Mouse (Mus musculus) heart, embryonic 14.5 days (tissue): ENCODE results near the gene Gprin3. TPM values are rescaled to one million over a fixed set of nuclear protein-coding genes. Genes with fewer than 3 reads are reported as not detected.

ENCODE experiments used
- ATAC-seq: fragments of 200-750 bp; cut with Nextera tagmentation; 2 replicates; pipeline ENCODE4 v1.8.0; 2017; ENCODE audit warnings: low read depth, moderate TSS enrichment; ENCODE audit not compliant: insufficient number of reproducible peaks, insufficient read depth, low FRiP score
- H3K27ac ChIP-seq, 2 experiments: fragments of 200-500 bp in 1 of 2; fragments of 300-500 bp in 1 of 2; sonication (generic) in 1 of 2; replicated peaks in 1 of 2; 2 replicates each; pipeline ENCODE4 v1.5.1; 2012 to 2014; ENCODE audit warnings: low read depth in 2 of 2, low read length in 2 of 2, control low read depth in 1 of 2, mild to moderate bottlenecking in 1 of 2, mixed read lengths in 1 of 2; ENCODE audit not compliant: control insufficient read depth in 1 of 2, insufficient read depth in 1 of 2
- H3K27me3 ChIP-seq: fragments of 300-500 bp; sonication (generic); 2 replicates; pipeline ENCODE4 v1.6.1; 2014; ENCODE audit warnings: mild to moderate bottlenecking, low read length, control low read depth; ENCODE audit not compliant: control insufficient read depth, insufficient read depth
- H3K36me3 ChIP-seq: fragments of 300-500 bp; sonication (generic); 2 replicates; pipeline ENCODE4 v1.6.1; 2014; ENCODE audit warnings: mild to moderate bottlenecking, control low read depth, low read length, mixed read lengths; ENCODE audit not compliant: control insufficient read depth, insufficient read depth
- H3K4me1 ChIP-seq, 2 experiments: fragments of 200-500 bp in 1 of 2; fragments of 300-500 bp in 1 of 2; sonication (generic) in 1 of 2; 2 replicates each; pipeline ENCODE4 v1.6.1; 2012 to 2014; ENCODE audit warnings: low read length in 2 of 2, control low read depth in 1 of 2, mixed read lengths in 1 of 2; ENCODE audit not compliant: control insufficient read depth in 2 of 2, insufficient read depth in 2 of 2
- H3K4me2 ChIP-seq: fragments of 300-500 bp; sonication (generic); 2 replicates; pipeline ENCODE4 v1.6.1; 2014; ENCODE audit warnings: mild to moderate bottlenecking, low read length
- H3K4me3 ChIP-seq, 2 experiments: fragments of 200-500 bp in 1 of 2; fragments of 300-500 bp in 1 of 2; sonication (generic) in 1 of 2; 2 replicates each; pipeline ENCODE4 v1.5.1; 2012 to 2014; ENCODE audit warnings: low read length in 2 of 2, mild to moderate bottlenecking in 2 of 2, control low read depth in 1 of 2, low read depth in 1 of 2, moderate library complexity in 1 of 2; ENCODE audit not compliant: control insufficient read depth in 1 of 2, insufficient read depth in 1 of 2
- H3K9ac ChIP-seq: fragments of 300-500 bp; sonication (generic); 2 replicates; pipeline ENCODE4 v1.6.1; 2014; ENCODE audit warnings: mild to moderate bottlenecking, low read length
- H3K9me3 ChIP-seq: fragments of 300-500 bp; sonication (generic); 2 replicates; pipeline ENCODE4 v1.6.1; 2016; ENCODE audit warnings: low read length, control low read depth; ENCODE audit not compliant: control insufficient read depth
- WGBS: fragments of 180-500 bp; shearing (Covaris S2); extraction: QIAGEN DNeasy Blood & Tissue Kit; methylation state at CpG from one replicate; pipeline ENCODE4 v1.1.7; 2014; 5-methylcytosine and 5-hydroxymethylcytosine counted together
- polyA plus RNA-seq: library from polyadenylated mRNA; unstranded; fragments of >200 nt; fragmentation: Nextera tagmentation; extraction: Ambion mirVana; gene quantifications from 2 replicates; pipeline ENCODE4 v1.2.1, GENCODE M21; 2014

Gene Gprin3
- polyA plus RNA-seq, 1 experiment from 2014 or later = 7.3 TPM

- WGBS = 70% methylated on average over 10 of the region's 10 CpGs
- no peaks in the 10 kb centered on the region for H3K36me3 ChIP-seq
- no peaks in the 10 kb centered on the region for H3K9me3 ChIP-seq
- H3K4me2 ChIP-seq = peak overlapping the region; percentile 86
- peak overlapping the region; percentile 14 to 50; a peak in 3 of 4 replicates for H3K4me3 ChIP-seq
- no peaks in the 10 kb centered on the region for H3K27me3 ChIP-seq
- H3K4me1 ChIP-seq = peaks cover 2 to 13% of the 10 kb centered on the region in 2 experiments; a peak in 2 of 4 replicates
- peak overlapping the region in 1 of 2 experiments; percentile 80; a peak in 1 of 4 replicates for H3K27ac ChIP-seq
- ATAC-seq = no peak
- peak overlapping the region; percentile 82 for H3K9ac ChIP-seq
These were observed 988 bp downstream of the Gprin3 start for GRCm38 (mm10) chr6:59424871-59425740.

GRCm38 (mm10) chr6:59423836-59424235 lies 2.3 kb downstream of the Gprin3 start:
- Histone ChIP-seq H3K9me3 (no peaks in the 10 kb centered on the region), H3K4me1 (peaks cover 2 to 13% of the 10 kb centered on the region in 2 experiments; a peak in 2 of 4 replicates), H3K27ac (no peak overlapping the region), H3K27me3 (no peaks in the 10 kb centered on the region), H3K4me2 (no peak overlapping the region), H3K9ac (no peak overlapping the region), H3K4me3 (no peak overlapping the region), H3K36me3 (no peaks in the 10 kb centered on the region)
- ATAC-seq = no peak
- 33% methylated on average over 1 of the region's 1 CpGs for WGBS

DNA sequence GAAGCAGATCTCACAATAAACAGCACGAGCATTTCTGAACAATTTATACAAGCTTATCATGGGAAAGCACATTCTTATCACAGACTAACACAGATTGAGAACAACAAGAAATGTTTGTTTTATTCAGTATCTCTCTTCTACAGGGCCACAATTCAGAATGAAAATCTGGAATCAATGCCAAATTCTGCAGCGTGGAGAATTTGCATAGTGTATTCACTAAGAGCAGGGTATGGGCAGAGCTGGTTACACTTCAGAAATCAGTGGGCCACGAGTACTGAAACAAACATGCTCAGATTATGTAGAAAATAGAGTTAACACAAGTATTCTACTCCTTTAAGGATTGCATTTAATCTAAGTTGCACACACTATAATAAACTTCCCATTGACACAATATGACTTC lies 6.8 kb downstream of the Gprin3 start:
- Histone ChIP-seq H3K9me3 (no peaks in the 10 kb centered on the region), H3K4me1 (peaks cover 2 to 6% of the 10 kb centered on the region in 2 experiments; a peak in 2 of 4 replicates), H3K36me3 (no peaks in the 10 kb centered on the region), H3K4me2 (no peak overlapping the region), H3K27ac (no peak overlapping the region), H3K27me3 (no peaks in the 10 kb centered on the region), H3K9ac (no peak overlapping the region), H3K4me3 (no peak overlapping the region)
- ATAC-seq = no peak
- WGBS = 53% methylated on average over 3 of the region's 3 CpGs

DNA sequence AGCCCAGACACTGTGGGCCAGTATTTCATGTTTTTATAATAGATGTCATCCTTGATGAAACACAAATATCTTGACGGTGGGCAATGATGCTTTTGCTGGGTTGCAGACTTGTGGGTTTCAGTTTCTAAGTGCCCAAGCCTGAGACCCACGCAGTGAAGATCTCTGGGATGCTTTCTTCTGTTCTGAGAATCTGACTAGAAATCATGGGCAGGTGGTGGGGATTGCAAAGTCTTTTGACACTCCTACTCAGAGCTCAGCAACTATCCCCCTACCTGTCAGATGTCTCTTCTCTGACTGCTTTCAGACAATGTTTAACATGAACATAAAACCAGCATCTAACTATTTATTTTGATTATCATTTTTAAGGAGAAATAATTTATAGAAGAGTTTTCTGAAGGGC lies 7.4 kb downstream of the Gprin3 start:
- no peak overlapping the region for H3K27ac ChIP-seq
- no peaks in the 10 kb centered on the region for H3K27me3 ChIP-seq
- ATAC-seq = no peak
- WGBS = 61% methylated on average over 2 of the region's 2 CpGs
- no peak overlapping the region for H3K9ac ChIP-seq
- H3K4me3 ChIP-seq = no peak overlapping the region
- H3K36me3 ChIP-seq = no peaks in the 10 kb centered on the region
- peaks cover 2 to 3% of the 10 kb centered on the region in 2 experiments; a peak in 2 of 4 replicates for H3K4me1 ChIP-seq
- no peaks in the 10 kb centered on the region for H3K9me3 ChIP-seq
- no peak overlapping the region for H3K4me2 ChIP-seq

GRCm38 (mm10) chr6:59414816-59415215 lies 11.3 kb downstream of the Gprin3 start:
- Histone ChIP-seq H3K4me1 (peaks cover 3 to 18% of the 10 kb centered on the region in 2 experiments), H3K36me3 (no peaks in the 10 kb centered on the region), H3K9ac (no peak overlapping the region), H3K27me3 (no peaks in the 10 kb centered on the region), H3K4me2 (no peak overlapping the region), H3K9me3 (no peaks in the 10 kb centered on the region), H3K27ac (no peak overlapping the region), H3K4me3 (no peak overlapping the region)
- WGBS = 76% methylated on average over 6 of the region's 6 CpGs
- no peak for ATAC-seq

- Histone ChIP-seq H3K9me3 (no peaks in the 10 kb centered on the region), H3K4me2 (peak overlapping the region; percentile 47), H3K4me1 (peaks cover 10 to 33% of the 10 kb centered on the region in 2 experiments), H3K9ac (peak overlapping the region; percentile 50), H3K27ac (peak overlapping the region; percentile 55 to 80), H3K36me3 (no peaks in the 10 kb centered on the region), H3K4me3 (no peak overlapping the region), H3K27me3 (no peaks in the 10 kb centered on the region)
- 22% methylated on average over 13 of the region's 13 CpGs for WGBS
- no peak for ATAC-seq
These were observed 13.4 kb downstream of the Gprin3 start for GRCm38 (mm10) chr6:59412417-59413346.

- peak; percentile 72 for ATAC-seq
- H3K27ac ChIP-seq = peak overlapping the region; percentile 8 to 45; a peak in 2 of 4 replicates
These were observed 16.9 kb downstream of the Gprin3 start for GRCm38 (mm10) chr6:59409001-59409700.

More at GRCm38 (mm10) chr6:59409001-59409700, 16.9 kb downstream of the Gprin3 start:
- 28% methylated on average over 3 of the region's 3 CpGs for WGBS
- Histone ChIP-seq H3K36me3 (no peaks in the 10 kb centered on the region), H3K4me2 (no peak overlapping the region), H3K4me1 (peaks cover 9 to 30% of the 10 kb centered on the region in 2 experiments), H3K27me3 (no peaks in the 10 kb centered on the region), H3K9me3 (no peaks in the 10 kb centered on the region), H3K9ac (no peak overlapping the region), H3K4me3 (no peak overlapping the region)
